Mouse (Mus musculus): Measurements from ENCODE around the gene Smpd1.

- no peak for TF ChIP-seq CTCF (IDR thresholded peaks at IDR 0.05; ENCODE audit: low read depth, low read length)
- TF ChIP-seq POLR2AphosphoS5 (IDR thresholded peaks at IDR 0.05; ENCODE audit: insufficient replicate concordance, low read depth, low read length) = no peak
- TF ChIP-seq GATA1 (IDR thresholded peaks at IDR 0.05; ENCODE audit: borderline replicate concordance, low read length) = no peak
These were observed at the start of gene Smpd1 for GRCm38 (mm10) chr7:105554212-105554942.
